Mouse (Mus musculus) cerebellum, adult (tissue): ENCODE data around the gene Srsf2.

ENCODE experiments used
- ATAC-seq: cut with Nextera tagmentation; 2 replicates; pipeline ENCODE4 v1.9.2; 2017; ENCODE audit warnings: mild to moderate bottlenecking, moderate library complexity, mixed read lengths; ENCODE audit not compliant: insufficient number of reproducible peaks, low FRiP score, low TSS enrichment

Srsf2 gene

GRCm38 (mm10) chr11:116810983-116811901 lies 41.7 kb downstream of the Srsf2 start:
- ATAC-seq = peak; percentile 87

DNA sequence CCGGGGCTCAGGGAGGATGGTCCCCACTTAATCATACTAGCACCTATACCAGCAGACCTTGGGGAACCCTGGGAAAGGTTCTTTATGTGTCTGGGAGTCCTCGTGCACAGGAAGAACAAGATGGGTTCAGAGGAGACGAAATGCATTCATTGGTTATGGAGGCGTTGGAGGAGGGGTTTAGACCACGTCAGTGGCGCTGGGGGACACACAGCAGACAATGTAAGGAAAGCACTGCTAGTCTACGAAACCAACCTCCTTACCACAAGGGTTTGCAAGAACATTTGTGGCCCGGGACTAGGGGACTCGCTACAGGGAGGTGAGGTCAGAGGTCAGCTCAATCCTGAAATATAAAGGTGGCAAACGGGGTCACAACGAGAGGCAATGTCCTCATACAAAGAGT lies 42.4 kb downstream of the Srsf2 start:
- no peak for ATAC-seq

GRCm38 (mm10) chr11:116809520-116809919 lies 43.4 kb downstream of the Srsf2 start:
- no peak for ATAC-seq

- ATAC-seq = no peak
These were observed 44.0 kb downstream of the Srsf2 start for GRCm38 (mm10) chr11:116808811-116809395.

- ATAC-seq = peak; percentile 57; the same call in 1 of the 2 replicates
These were observed 44.8 kb downstream of the Srsf2 start for GRCm38 (mm10) chr11:116807938-116808606.

DNA sequence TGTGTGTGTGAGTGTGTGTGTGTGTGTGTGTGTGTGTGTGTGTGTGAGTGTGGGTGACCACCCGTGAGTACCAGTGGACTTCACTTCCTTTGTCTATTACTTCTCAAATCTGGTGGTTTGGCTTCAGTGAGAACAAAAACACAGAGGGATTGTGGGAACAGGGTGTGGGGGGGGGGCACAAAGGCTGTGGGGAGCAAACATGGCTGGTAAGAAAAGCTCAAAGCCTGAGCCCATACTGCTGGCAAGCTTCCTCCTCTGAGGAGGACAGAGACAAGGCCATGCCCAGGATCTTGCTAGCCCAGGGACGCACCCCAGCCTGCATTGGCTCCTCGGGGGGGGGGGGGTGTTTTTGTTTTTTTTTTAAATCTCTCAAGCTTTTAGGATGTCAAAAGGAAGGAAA lies 45.4 kb downstream of the Srsf2 start:
- no peak for ATAC-seq

GRCm38 (mm10) chr11:116807116-116807515 lies 45.8 kb downstream of the Srsf2 start:
- no peak for ATAC-seq

- ATAC-seq = no peak
These were observed 46.5 kb downstream of the Srsf2 start for GRCm38 (mm10) chr11:116806136-116807071.

GRCm38 (mm10) chr11:116802709-116803108 lies 50.2 kb downstream of the Srsf2 start:
- ATAC-seq = no peak

- no peak for ATAC-seq
These were observed 51.8 kb downstream of the Srsf2 start for GRCm38 (mm10) chr11:116801106-116801505.
